Mouse (Mus musculus) ES-E14 (cell line): ENCODE data around the gene Gsc. TPM values are rescaled to one million over a fixed set of nuclear protein-coding genes. Genes with fewer than 3 reads are reported as not detected.
"Not testable (repeated sequence)": the region's sequence is repeated elsewhere in the genome, so short reads cannot be mapped to it uniquely, and the experiment has no call there.

ENCODE experiments used
- DNase-seq: peaks from one replicate; pipeline ENCODE4 v3.0.0-alpha.2; 2013; ENCODE audit warnings: low read depth, low spot score
- H3K27ac ChIP-seq: 2 replicates; pipeline ENCODE4 v1.5.1; 2012; ENCODE audit warnings: low read depth, mild to moderate bottlenecking, low read length, moderate library complexity, mixed read lengths; ENCODE audit not compliant: poor library complexity, insufficient read depth, severe bottlenecking
- H3K36me3 ChIP-seq: 2 replicates; pipeline ENCODE4 v1.6.1; 2012; ENCODE audit warnings: mild to moderate bottlenecking, low read length, moderate library complexity, mixed read lengths; ENCODE audit not compliant: control insufficient read depth, poor library complexity, insufficient read depth, severe bottlenecking
- H3K4me1 ChIP-seq, 2 experiments: fragments of 150-350 bp in 1 of 2; sonication (generic) in 1 of 2; 2 replicates each; pipeline ENCODE4 v1.6.1; 2012; ENCODE audit warnings: low read length in 2 of 2, mild to moderate bottlenecking in 1 of 2, mixed read lengths in 1 of 2; ENCODE audit not compliant: control insufficient read depth in 2 of 2, insufficient read depth in 2 of 2, poor library complexity in 1 of 2
- H3K4me3 ChIP-seq, 2 experiments: fragments of 150-350 bp in 1 of 2; sonication (generic) in 1 of 2; 2 replicates each; pipeline ENCODE4 v1.5.1; 2012; ENCODE audit warnings: low read length in 2 of 2, low read depth in 1 of 2, mild to moderate bottlenecking in 1 of 2, mixed read lengths in 1 of 2; ENCODE audit not compliant: insufficient read depth in 1 of 2, poor library complexity in 1 of 2, severe bottlenecking in 1 of 2
- H3K9ac ChIP-seq: 2 replicates; pipeline ENCODE4 v1.6.1; 2012; ENCODE audit warnings: low read depth, mild to moderate bottlenecking, low read length, mixed read lengths; ENCODE audit not compliant: poor library complexity, insufficient read depth, severe bottlenecking
- H3K9me3 ChIP-seq: fragments of 150-350 bp; sonication (generic); 2 replicates; pipeline ENCODE4 v1.6.1; 2012; ENCODE audit warnings: low read depth, mild to moderate bottlenecking, low read length; ENCODE audit not compliant: control insufficient read depth, insufficient read depth
- CHD2 ChIP-seq: IDR thresholded peaks from 2 replicates; pipeline ENCODE4 v1.6.1; 2014; ENCODE audit warnings: mild to moderate bottlenecking, low read depth, low read length, inconsistent platforms
- HCFC1 ChIP-seq: IDR thresholded peaks from 2 replicates; pipeline ENCODE4 v1.6.1; 2012; ENCODE audit warnings: low read length, inconsistent platforms, borderline replicate concordance; ENCODE audit not compliant: insufficient read depth
- MAFK ChIP-seq: IDR thresholded peaks from 2 replicates; pipeline ENCODE4 v1.6.1; 2014; ENCODE audit warnings: mild to moderate bottlenecking, low read depth, low read length, inconsistent platforms; ENCODE audit not compliant: insufficient read depth
- ZC3H11A ChIP-seq: IDR thresholded peaks from 2 replicates; pipeline ENCODE4 v1.6.1; 2012; ENCODE audit warnings: low read depth, mild to moderate bottlenecking, inconsistent platforms, low read length, borderline replicate concordance
- ZNF384 ChIP-seq: IDR thresholded peaks from 2 replicates; pipeline ENCODE4 v1.6.1; 2012; ENCODE audit warnings: low read depth, low read length, inconsistent platforms
- in situ Hi-C, 2 experiments: fragments of 600-800 bp; cut with MboI; formaldehyde crosslinking; loops; one replicate each; pipeline ENCODE4 v1.15.1; 2025; ENCODE audit warnings: low sequenced_read_pairs in 2 of 2, inconsistent platforms in 1 of 2; ENCODE audit not compliant: unreplicated experiment in 2 of 2
- total RNA-seq: library from RNA; depleted of rRNA; stranded (reverse); fragments of 300-350 nt; gene quantifications from 2 replicates; pipeline ENCODE4 v1.2.3, GENCODE M21; 2012

The Gsc gene
- total RNA-seq, 1 experiment: 0.54 TPM

- in situ Hi-C loops: no loop called here
- no peaks in the 10 kb centered on the region for H3K9me3 ChIP-seq
- DNase-seq: peak; percentile 71
- peaks cover 3 to 10% of the 10 kb centered on the region in 2 experiments; a peak in 3 of 4 replicates for H3K4me1 ChIP-seq
- no peak overlapping the region for H3K4me3 ChIP-seq
- no peak overlapping the region for H3K27ac ChIP-seq
- TF ChIP-seq MAFK (0 out of 2 replicates have a peak, but pooled peaks have one; percentile 23), ZC3H11A (no peak)
- H3K36me3 ChIP-seq: no peaks in the 10 kb centered on the region
- no peak overlapping the region for H3K9ac ChIP-seq
Measured at GRCm38 (mm10) chr12:104453002-104453401, 20.1 kb downstream of the Gsc start.

- in situ Hi-C loops: no loop called here
- Histone ChIP-seq H3K36me3 (no peaks in the 10 kb centered on the region), H3K27ac (no peak overlapping the region), H3K9me3 (no peaks in the 10 kb centered on the region), H3K9ac (no peak overlapping the region), H3K4me1 (peaks cover 3 to 10% of the 10 kb centered on the region in 2 experiments; a peak in 3 of 4 replicates), H3K4me3 (no peak overlapping the region)
- DNase-seq: no peak
- TF ChIP-seq CHD2 (no peak), ZC3H11A (no peak), HCFC1 (no peak), ZNF384 (no peak), MAFK (no peak)
Measured at GRCm38 (mm10) chr12:104450257-104450656, 22.9 kb downstream of the Gsc start.

- DNase-seq: no peak
- in situ Hi-C loops: loop anchor here in 1 of 2 experiments (10.0 kb wide), 1 partner anchor 487 kb away; no protein-coding TSS in a partner anchor
- peak overlapping the region; percentile 22 to 35; a peak in 2 of 4 replicates for H3K4me3 ChIP-seq
Measured at GRCm38 (mm10) chr12:104448099-104448498, 25.0 kb downstream of the Gsc start.

GRCm38 (mm10) chr12:104447056-104447455 lies 26.1 kb downstream of the Gsc start:
- in situ Hi-C loops: loop anchor here in 1 of 2 experiments (10.0 kb wide), 1 partner anchor 488 kb away; no protein-coding TSS in a partner anchor
- not testable (repeated sequence) for H3K4me1 ChIP-seq, H3K9me3 ChIP-seq, H3K27ac ChIP-seq, H3K4me3 ChIP-seq, H3K36me3 ChIP-seq, H3K9ac ChIP-seq, DNase-seq

More at GRCm38 (mm10) chr12:104448099-104448498, 25.0 kb downstream of the Gsc start:
- Histone ChIP-seq H3K4me1 (peaks cover 3 to 9% of the 10 kb centered on the region in 2 experiments; a peak in 2 of 4 replicates), H3K36me3 (no peaks in the 10 kb centered on the region), H3K27ac (no peak overlapping the region), H3K9ac (no peak overlapping the region; the same call in 1 of the 2 replicates), H3K9me3 (no peaks in the 10 kb centered on the region)
- TF ChIP-seq CHD2 (no peak), HCFC1 (no peak), ZNF384 (no peak), MAFK (no peak), ZC3H11A (no peak)

GRCm38 (mm10) chr12:104443716-104444115 lies 29.4 kb downstream of the Gsc start:
- DNase-seq: no peak
- no peak overlapping the region for H3K9ac ChIP-seq
- no peaks in the 10 kb centered on the region for H3K36me3 ChIP-seq
- no peak overlapping the region for H3K4me3 ChIP-seq
- no peak overlapping the region for H3K27ac ChIP-seq
- peaks cover 0 to 4% of the 10 kb centered on the region in 2 experiments; a peak in 1 of 4 replicates for H3K4me1 ChIP-seq
- in situ Hi-C loops: loop anchor here in 1 of 2 experiments (10.0 kb wide), 1 partner anchor 491 kb away; no protein-coding TSS in a partner anchor
- TF ChIP-seq ZNF384 (no peak), MAFK (no peak), CHD2 (0 out of 2 replicates have a peak, but pooled peaks have one; percentile 30)
- no peaks in the 10 kb centered on the region for H3K9me3 ChIP-seq
